Mouse (Mus musculus) stomach, postnatal 0 days (tissue): Measurements from ENCODE around the gene Mlxipl.
A peak's percentile ranks its signal among the peaks of the same experiment; 100 is the strongest.

Experiments used
- CTCF ChIP-seq: IDR thresholded peaks from 2 replicates; pipeline ENCODE4 v1.5.1; 2016; ENCODE audit warnings: antibody characterized with exemption, low read depth, mild to moderate bottlenecking, moderate library complexity
- EP300 ChIP-seq: optimal IDR thresholded peaks from 2 replicates; pipeline ENCODE3; 2016; ENCODE audit warnings: antibody characterized with exemption

GRCm38 (mm10) chr5:135156496-135156895, 66.8 kb downstream of the Mlxipl start:
- TF ChIP-seq CTCF (peak; percentile 38; the same call in 1 of the 2 replicates), EP300 (no peak)
